ENCODE assay signal across 15 mouse cellular contexts in genomic region chr1:7548261-7548660, GRCm38 (mm10).
"Had no signal": no experiment of that assay in that cellular context is flagged by ENCODE, and none has a peak within 500 bp of the region (broad histone marks: within the 10 kb centered on the region; RNA-seq: fewer than 3 reads in every experiment).

No protein-coding gene starts in this region.

- H3K4me3 ChIP-seq: layer of hippocampus, adult 2 months; limb, embryonic 12.5 days; liver, embryonic 15.5 days; midbrain, embryonic 13.5 days; neural tube, embryonic 13.5 days had no signal

- H3K27me3 ChIP-seq: limb, embryonic 12.5 days; liver, embryonic 15.5 days; midbrain, embryonic 13.5 days; neural tube, embryonic 13.5 days had no signal

- H3K36me3 ChIP-seq: limb, embryonic 12.5 days; liver, embryonic 15.5 days; midbrain, embryonic 13.5 days; neural tube, embryonic 13.5 days had no signal

- H3K4me2 ChIP-seq: limb, embryonic 12.5 days; liver, embryonic 11.5 days; liver, embryonic 15.5 days; midbrain, embryonic 13.5 days; neural tube, embryonic 13.5 days had no signal

- DNase-seq: kidney, postnatal 10 days; kidney, postnatal 4 days; lung, adult 2 months; lung, postnatal 36 days; retina, postnatal 1 day; right cerebral cortex, postnatal 4 days; spleen, adult 18-20 months; thymus, adult 18-20 months; thymus, postnatal 36 days had no signal
